Mouse (Mus musculus) limb, embryonic 12.5 days (tissue): ENCODE data around the gene Lypd5. TPM values are rescaled to one million over a fixed set of nuclear protein-coding genes. Genes with fewer than 3 reads are reported as not detected.

Experiments
- ATAC-seq: fragments of 200-750 bp; cut with Nextera tagmentation; 2 replicates; pipeline ENCODE4 v1.8.0; 2017; ENCODE audit warnings: low read depth, moderate TSS enrichment; ENCODE audit not compliant: insufficient number of reproducible peaks, insufficient read depth, low FRiP score, low TSS enrichment
- H3K27ac ChIP-seq: fragments of 300-500 bp; sonication (generic); 2 replicates; pipeline ENCODE4 v1.5.1; 2016; ENCODE audit warnings: mild to moderate bottlenecking, moderate library complexity
- H3K27me3 ChIP-seq: fragments of 300-500 bp; sonication (generic); 2 replicates; pipeline ENCODE4 v1.6.1; 2016; ENCODE audit warnings: mild to moderate bottlenecking, moderate library complexity
- H3K36me3 ChIP-seq: fragments of 300-500 bp; sonication (generic); 2 replicates; pipeline ENCODE4 v1.6.1; 2016; ENCODE audit warnings: mild to moderate bottlenecking, moderate library complexity
- H3K4me1 ChIP-seq: fragments of 300-500 bp; sonication (generic); replicated peaks from 2 replicates; pipeline ENCODE4 v1.6.1; 2016
- H3K4me2 ChIP-seq: fragments of 300-500 bp; sonication (generic); 2 replicates; pipeline ENCODE4 v1.6.1; 2016; ENCODE audit warnings: mild to moderate bottlenecking, moderate library complexity
- H3K4me3 ChIP-seq: fragments of 300-500 bp; sonication (generic); replicated peaks from 2 replicates; pipeline ENCODE4 v1.5.1; 2016; ENCODE audit warnings: mild to moderate bottlenecking
- H3K9ac ChIP-seq: fragments of 300-500 bp; sonication (generic); replicated peaks from 2 replicates; pipeline ENCODE4 v1.6.1; 2016; ENCODE audit warnings: mild to moderate bottlenecking, moderate library complexity
- H3K9me3 ChIP-seq: fragments of 300-500 bp; sonication (generic); 2 replicates; pipeline ENCODE4 v1.6.1; 2016; ENCODE audit warnings: mild to moderate bottlenecking, moderate library complexity
- WGBS: fragments of 180-500 bp; shearing (Covaris S2); methylation state at CpG from one replicate; pipeline ENCODE4 v1.1.7; 2016; 5-methylcytosine and 5-hydroxymethylcytosine counted together
- polyA plus RNA-seq: library from polyadenylated mRNA; unstranded; fragments of >200 nt; fragmentation: Nextera tagmentation; extraction: Ambion mirVana; gene quantifications from 2 replicates; pipeline ENCODE4 v1.2.1, GENCODE M21; 2016

Lypd5 gene
- polyA plus RNA-seq, 1 experiment from 2014 or later, result not detected

GRCm38 (mm10) chr7:24387059-24387556 lies 38.1 kb downstream of the Lypd5 start:
- Histone ChIP-seq H3K4me1 (peaks cover 28% of the 10 kb centered on the region), H3K9me3 (no peaks in the 10 kb centered on the region), H3K4me2 (no peak overlapping the region), H3K9ac (no peak overlapping the region), H3K4me3 (no peak overlapping the region), H3K36me3 (no peaks in the 10 kb centered on the region), H3K27ac (no peak overlapping the region), H3K27me3 (no peaks in the 10 kb centered on the region)
- no peak for ATAC-seq
- 89% methylated on average over 10 of the region's 10 CpGs for WGBS

GRCm38 (mm10) chr7:24389516-24390187 lies 40.7 kb downstream of the Lypd5 start:
- no peaks in the 10 kb centered on the region for H3K27me3 ChIP-seq
- H3K27ac ChIP-seq, result peak overlapping the region; percentile 67
- H3K36me3 ChIP-seq, result no peaks in the 10 kb centered on the region
- no peak overlapping the region for H3K9ac ChIP-seq
- no peak for ATAC-seq
- H3K4me2 ChIP-seq, result no peak overlapping the region
- WGBS, result 54% methylated on average over 13 of the region's 13 CpGs
- no peaks in the 10 kb centered on the region for H3K9me3 ChIP-seq
- peaks cover 34% of the 10 kb centered on the region for H3K4me1 ChIP-seq
- H3K4me3 ChIP-seq, result no peak overlapping the region

- H3K36me3 ChIP-seq, result no peaks in the 10 kb centered on the region
- H3K4me1 ChIP-seq, result peaks cover 42% of the 10 kb centered on the region
- WGBS, result 39% methylated on average over 7 of the region's 7 CpGs
- H3K4me3 ChIP-seq, result peak overlapping the region; percentile 22; the same call in 1 of the 2 replicates
- no peak overlapping the region for H3K9ac ChIP-seq
- H3K27ac ChIP-seq, result peak overlapping the region; percentile 76
- H3K27me3 ChIP-seq, result no peaks in the 10 kb centered on the region
- ATAC-seq, result no peak
- peak overlapping the region; percentile 46 for H3K4me2 ChIP-seq
- H3K9me3 ChIP-seq, result no peaks in the 10 kb centered on the region
Observed at GRCm38 (mm10) chr7:24390512-24390911, 41.5 kb downstream of the Lypd5 start.

- ATAC-seq, result peak; percentile 60
- H3K9me3 ChIP-seq, result no peaks in the 10 kb centered on the region
- H3K27ac ChIP-seq, result peak overlapping the region; percentile 76
- no peaks in the 10 kb centered on the region for H3K36me3 ChIP-seq
- H3K27me3 ChIP-seq, result no peaks in the 10 kb centered on the region
- peaks cover 46% of the 10 kb centered on the region for H3K4me1 ChIP-seq
- peak overlapping the region; percentile 46 for H3K4me2 ChIP-seq
- WGBS, result under 1% methylated on average over 5 of the region's 5 CpGs
- peak overlapping the region; percentile 22 for H3K4me3 ChIP-seq
- H3K9ac ChIP-seq, result no peak overlapping the region
Observed at GRCm38 (mm10) chr7:24391077-24391476, 42.1 kb downstream of the Lypd5 start.

GRCm38 (mm10) chr7:24391687-24392086 lies 42.7 kb downstream of the Lypd5 start:
- H3K36me3 ChIP-seq, result no peaks in the 10 kb centered on the region
- H3K4me2 ChIP-seq, result peak overlapping the region; percentile 46; the same call in 1 of the 2 replicates
- H3K4me1 ChIP-seq, result peaks cover 46% of the 10 kb centered on the region
- WGBS, result 78% methylated on average over 2 of the region's 2 CpGs
- no peak overlapping the region for H3K4me3 ChIP-seq
- no peak for ATAC-seq
- H3K27me3 ChIP-seq, result no peaks in the 10 kb centered on the region
- H3K9ac ChIP-seq, result no peak overlapping the region
- H3K27ac ChIP-seq, result peak overlapping the region; percentile 76
- H3K9me3 ChIP-seq, result no peaks in the 10 kb centered on the region

GRCm38 (mm10) chr7:24394054-24394453 lies 45.1 kb downstream of the Lypd5 start:
- peak overlapping the region; percentile 90 for H3K27ac ChIP-seq
- no peaks in the 10 kb centered on the region for H3K9me3 ChIP-seq
- no peaks in the 10 kb centered on the region for H3K27me3 ChIP-seq
- no peaks in the 10 kb centered on the region for H3K36me3 ChIP-seq
- 86% methylated on average over 3 of the region's 3 CpGs for WGBS
- H3K4me2 ChIP-seq, result peak overlapping the region; percentile 28; the same call in 1 of the 2 replicates
- 0 out of 2 replicates have a peak overlapping the region, but pooled peaks have one; percentile 48 for H3K9ac ChIP-seq
- ATAC-seq, result no peak
- H3K4me1 ChIP-seq, result peaks cover 46% of the 10 kb centered on the region
- no peak overlapping the region for H3K4me3 ChIP-seq

GRCm38 (mm10) chr7:24394475-24395161 lies 45.6 kb downstream of the Lypd5 start:
- Histone ChIP-seq H3K36me3 (no peaks in the 10 kb centered on the region), H3K4me1 (peaks cover 40% of the 10 kb centered on the region), H3K9ac (peak overlapping the region; percentile 48), H3K27ac (peak overlapping the region; percentile 90), H3K4me3 (no peak overlapping the region), H3K27me3 (no peaks in the 10 kb centered on the region), H3K9me3 (no peaks in the 10 kb centered on the region), H3K4me2 (peak overlapping the region; percentile 28)
- no peak for ATAC-seq
- 35% methylated on average over 15 of the region's 15 CpGs for WGBS

- WGBS, result 78% methylated on average over 11 of the region's 11 CpGs
- Histone ChIP-seq H3K9me3 (no peaks in the 10 kb centered on the region), H3K9ac (no peak overlapping the region), H3K27me3 (no peaks in the 10 kb centered on the region), H3K4me3 (no peak overlapping the region), H3K36me3 (no peaks in the 10 kb centered on the region; the same call in 1 of the 2 replicates), H3K4me2 (no peak overlapping the region), H3K27ac (no peak overlapping the region), H3K4me1 (peaks cover 19% of the 10 kb centered on the region)
- no peak for ATAC-seq
Observed at GRCm38 (mm10) chr7:24396832-24397231, 47.8 kb downstream of the Lypd5 start.

- H3K27me3 ChIP-seq, result no peaks in the 10 kb centered on the region
- H3K9ac ChIP-seq, result no peak overlapping the region
- peaks cover 13% of the 10 kb centered on the region for H3K36me3 ChIP-seq
- 96% methylated on average over 8 of the region's 8 CpGs for WGBS
- no peak for ATAC-seq
- no peak overlapping the region for H3K4me3 ChIP-seq
- H3K4me2 ChIP-seq, result no peak overlapping the region
- 0 out of 2 replicates have a peak, but pooled peaks cover 6% of the 10 kb centered on the region for H3K9me3 ChIP-seq
- H3K27ac ChIP-seq, result no peak overlapping the region
- H3K4me1 ChIP-seq, result peaks cover 18% of the 10 kb centered on the region
Observed at GRCm38 (mm10) chr7:24398364-24398913, 49.4 kb downstream of the Lypd5 start.

- Histone ChIP-seq H3K4me1 (peaks cover 14% of the 10 kb centered on the region), H3K4me3 (peak within 1 kb of the TSS; percentile 63), H3K9me3 (0 out of 2 replicates have a peak, but pooled peaks cover 6% of the 10 kb centered on the region), H3K36me3 (peaks cover 23% of the 10 kb centered on the region), H3K4me2 (peak within 1 kb of the TSS; percentile 60), H3K27me3 (no peaks in the 10 kb centered on the region), H3K9ac (peak within 1 kb of the TSS; percentile 52; the same call in 1 of the 2 replicates), H3K27ac (peak within 1 kb of the TSS; percentile 97)
- peak; percentile 91 for ATAC-seq
- 2% methylated on average over 66 of the region's 66 CpGs for WGBS
Observed at GRCm38 (mm10) chr7:24399256-24400081, 50.5 kb downstream of the Lypd5 start, which contains the start of gene Smg9. Gene Smg9 (plus strand): TSS chr7:24399619.
